Mouse (Mus musculus) G1E-ER4 (cell line): Measurements from ENCODE around the gene Jmjd6. TPM values are rescaled to one million over a fixed set of nuclear protein-coding genes. Genes with fewer than 3 reads are reported as not detected.

Experiments
- GATA1 ChIP-seq: IDR thresholded peaks from one replicate; pipeline ENCODE4 v1.8.0; 2012; ENCODE audit warnings: low read length, inconsistent platforms
- polyA plus RNA-seq: library from polyadenylated mRNA; stranded (reverse); fragments of >175 nt; gene quantifications from 2 replicates; pipeline ENCODE4 v1.2.3, GENCODE M21; 2012

Jmjd6 gene
- polyA plus RNA-seq, 1 experiment: 36.6 TPM

- no peak for TF ChIP-seq GATA1
These were observed 23.2 kb downstream of the Jmjd6 start for GRCm38 (mm10) chr11:116819932-116820593.

- TF ChIP-seq GATA1: no peak
These were observed 24.5 kb downstream of the Jmjd6 start for GRCm38 (mm10) chr11:116818722-116819121.

DNA sequence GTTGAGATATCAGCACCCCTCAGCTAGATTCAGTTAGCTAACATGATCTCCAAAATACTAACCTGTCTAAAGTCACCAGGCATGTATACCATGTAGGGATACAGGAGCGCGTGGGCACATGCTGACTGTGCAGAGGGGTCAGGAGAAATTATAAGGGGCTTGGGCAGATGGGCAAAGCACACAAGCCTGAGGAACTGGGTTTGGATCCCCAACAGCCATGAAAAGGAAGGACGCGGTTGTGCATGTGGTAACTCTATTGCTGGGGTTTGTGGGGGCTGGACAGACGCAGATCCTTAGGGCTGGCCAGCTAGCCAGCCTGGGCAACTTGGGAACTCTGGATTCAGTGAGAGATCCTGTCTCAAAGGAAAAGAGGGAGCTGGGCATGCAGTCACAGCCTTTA is 25.7 kb downstream of the Jmjd6 start:
- no peak for TF ChIP-seq GATA1

GRCm38 (mm10) chr11:116816769-116817168 is 26.5 kb downstream of the Jmjd6 start:
- TF ChIP-seq GATA1: no peak

DNA sequence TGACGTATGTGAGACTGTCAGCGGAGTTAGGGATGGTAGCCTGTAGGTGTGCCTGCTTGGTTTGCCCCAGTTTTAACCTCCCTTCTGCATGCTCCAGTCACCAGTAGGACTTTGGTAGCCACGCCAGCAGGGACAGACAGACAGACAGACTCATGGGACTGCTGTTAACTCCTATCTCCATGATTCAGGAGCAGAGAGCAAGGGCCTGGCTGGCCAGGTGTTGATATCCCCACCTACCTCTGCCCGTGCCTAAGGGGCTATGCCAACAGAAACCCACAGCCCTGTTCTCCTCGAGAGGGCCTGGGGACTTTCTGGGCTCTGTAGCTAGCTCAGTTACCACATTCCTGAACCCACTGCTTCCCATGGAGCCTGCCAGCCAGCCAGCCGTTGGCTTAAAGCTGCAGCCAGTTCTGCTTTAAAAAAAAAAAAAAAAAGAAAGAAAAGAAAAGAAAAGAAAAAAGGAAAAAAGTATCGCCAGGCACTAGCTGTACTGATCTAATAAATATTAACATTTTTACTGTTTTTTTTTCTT is 28.3 kb downstream of the Jmjd6 start:
- no peak for TF ChIP-seq GATA1

- no peak for TF ChIP-seq GATA1
These were observed 29.0 kb downstream of the Jmjd6 start for GRCm38 (mm10) chr11:116814076-116814883.

- TF ChIP-seq GATA1: no peak
These were observed 29.6 kb downstream of the Jmjd6 start for GRCm38 (mm10) chr11:116813610-116814009.

DNA sequence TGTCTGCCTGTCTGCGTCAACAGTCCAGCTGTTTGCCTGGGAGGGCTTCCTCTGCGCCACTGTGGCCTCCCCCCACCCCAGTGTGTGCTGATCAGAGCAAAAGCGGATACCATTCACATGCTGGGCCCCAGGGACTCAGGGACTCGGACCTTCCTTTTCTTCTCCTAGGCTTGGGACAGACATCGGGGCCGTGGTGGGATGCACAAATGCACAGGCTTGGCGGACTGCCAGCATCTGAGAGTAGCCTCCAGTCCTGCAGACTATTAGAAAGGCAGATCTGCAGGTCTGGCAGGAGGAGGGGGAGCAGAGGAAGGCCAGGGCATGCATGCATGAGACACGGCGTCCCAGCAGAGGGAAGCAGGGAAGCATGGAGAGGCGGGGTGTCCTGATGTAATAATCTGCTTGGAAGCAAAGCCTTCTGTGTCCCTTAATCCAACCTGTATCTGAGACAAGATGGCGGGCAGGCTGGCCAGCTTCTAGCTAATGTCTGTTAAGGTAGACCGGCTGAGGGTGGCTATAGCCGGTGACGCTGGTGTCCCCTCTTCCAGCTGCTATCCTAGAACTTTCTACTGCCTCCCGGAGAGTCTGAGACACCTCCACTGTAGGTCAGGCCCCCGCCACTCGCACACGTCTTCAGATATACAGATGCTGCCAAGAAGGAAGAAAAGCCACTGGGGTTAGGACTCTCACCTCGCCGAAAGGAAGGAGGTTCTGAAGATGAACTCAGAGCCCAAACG is 30.3 kb downstream of the Jmjd6 start:
- TF ChIP-seq GATA1: no peak

DNA sequence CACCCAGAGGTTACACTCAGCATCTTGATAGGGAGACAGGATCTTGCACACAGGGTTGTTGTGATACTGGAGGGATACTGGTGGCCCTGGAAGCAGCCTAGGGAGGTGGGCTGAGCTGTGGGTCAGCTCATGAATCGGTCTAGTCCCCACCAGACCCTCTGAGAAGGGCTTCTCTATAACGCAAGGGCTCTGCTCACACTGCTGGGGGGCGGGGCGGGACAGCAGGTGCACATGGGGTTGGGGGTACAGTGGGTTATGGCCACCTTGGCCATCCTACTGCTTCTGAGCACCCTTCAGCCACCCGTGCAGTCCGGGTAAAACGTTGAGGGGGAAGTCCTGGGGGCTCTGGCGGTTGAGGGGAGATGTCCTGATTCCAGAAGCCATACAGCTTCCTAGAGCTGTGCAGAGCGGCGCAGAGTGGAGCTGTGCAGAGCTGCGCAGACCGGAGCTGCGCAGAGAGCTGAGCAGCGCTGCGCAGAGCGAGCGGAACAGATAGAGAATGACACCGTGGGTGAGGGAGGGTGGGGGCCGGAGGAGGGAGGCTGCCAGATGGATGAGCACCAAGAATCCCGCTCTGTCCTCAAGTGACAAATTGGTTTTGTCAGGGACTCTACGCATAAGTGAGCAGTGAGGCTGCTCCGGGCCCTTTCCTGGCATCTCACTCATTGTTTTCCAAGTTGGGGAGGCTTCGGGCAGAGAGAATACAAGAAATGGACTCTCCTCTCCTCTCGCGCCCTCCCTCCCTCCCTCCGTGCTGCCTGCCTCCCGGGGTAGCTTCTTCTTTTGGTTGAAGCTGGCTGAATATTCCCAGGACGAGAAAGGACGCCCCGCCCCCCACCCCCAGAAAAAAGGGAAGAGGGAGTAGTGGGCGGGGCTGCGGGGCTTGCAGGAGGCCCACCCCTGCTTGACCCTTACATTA is 32.0 kb downstream of the Jmjd6 start:
- TF ChIP-seq GATA1: no peak

- no peak for TF ChIP-seq GATA1
These were observed 32.7 kb downstream of the Jmjd6 start for GRCm38 (mm10) chr11:116810528-116810927.

DNA sequence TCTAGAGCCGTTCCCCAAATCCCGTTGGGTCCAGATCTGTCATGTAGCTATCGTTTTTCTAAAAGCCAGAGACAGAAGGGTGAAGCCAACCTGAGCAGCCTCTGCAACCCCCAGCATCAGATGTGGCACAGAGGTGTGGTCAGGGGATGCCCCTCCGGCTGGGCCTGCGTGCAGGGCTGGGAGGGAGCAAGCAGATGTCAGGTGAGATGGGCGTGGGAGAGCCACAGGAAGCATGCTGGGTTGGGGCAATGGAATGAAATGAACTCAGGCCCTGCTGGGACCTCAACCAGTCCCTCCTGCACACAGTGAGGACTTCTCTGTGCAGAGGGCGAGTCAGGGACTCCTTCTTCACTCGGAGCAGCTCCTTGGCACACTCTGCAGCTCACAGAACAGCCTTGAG is 33.7 kb downstream of the Jmjd6 start:
- no peak for TF ChIP-seq GATA1

DNA sequence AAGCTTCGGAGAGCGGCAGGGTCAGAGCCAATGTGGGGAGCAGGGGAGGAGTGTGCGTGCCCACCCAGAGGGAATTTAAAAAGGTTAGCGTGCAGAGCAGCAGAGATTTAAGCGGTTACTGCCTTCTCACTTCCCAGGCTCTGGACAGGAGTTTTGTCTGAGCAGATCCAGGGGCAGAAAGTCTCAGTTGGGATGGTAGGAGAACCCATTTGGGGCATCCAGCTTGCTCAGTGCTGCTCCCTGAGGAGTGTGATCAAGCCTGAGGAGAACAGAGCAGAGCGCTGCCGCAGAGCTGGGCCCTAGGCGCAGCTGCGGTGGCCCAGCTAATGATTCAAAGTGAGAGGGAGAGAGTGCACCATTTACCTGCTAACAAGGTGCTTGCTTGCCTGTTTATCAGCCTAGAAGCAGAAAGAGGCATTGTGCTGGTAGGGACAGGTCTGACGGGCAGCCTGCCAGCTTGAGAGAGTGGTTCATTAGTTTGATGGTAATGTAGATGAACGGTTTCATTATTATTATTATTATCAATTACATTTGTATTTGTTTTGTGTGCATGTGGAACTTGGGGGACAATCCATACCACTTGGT is 34.3 kb downstream of the Jmjd6 start:
- no peak for TF ChIP-seq GATA1

- TF ChIP-seq GATA1: no peak
These were observed 35.2 kb downstream of the Jmjd6 start for GRCm38 (mm10) chr11:116807938-116808606.

DNA sequence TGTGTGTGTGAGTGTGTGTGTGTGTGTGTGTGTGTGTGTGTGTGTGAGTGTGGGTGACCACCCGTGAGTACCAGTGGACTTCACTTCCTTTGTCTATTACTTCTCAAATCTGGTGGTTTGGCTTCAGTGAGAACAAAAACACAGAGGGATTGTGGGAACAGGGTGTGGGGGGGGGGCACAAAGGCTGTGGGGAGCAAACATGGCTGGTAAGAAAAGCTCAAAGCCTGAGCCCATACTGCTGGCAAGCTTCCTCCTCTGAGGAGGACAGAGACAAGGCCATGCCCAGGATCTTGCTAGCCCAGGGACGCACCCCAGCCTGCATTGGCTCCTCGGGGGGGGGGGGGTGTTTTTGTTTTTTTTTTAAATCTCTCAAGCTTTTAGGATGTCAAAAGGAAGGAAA is 35.7 kb downstream of the Jmjd6 start:
- TF ChIP-seq GATA1: no peak
